Mouse (Mus musculus) c-Kit-positive CD71-positive TER-119-positive erythroid progenitor cells, embryonic 14.5 days (primary cell): ENCODE results near the gene Krtap5-2.
"Not testable (repeated sequence)": the region's sequence is repeated elsewhere in the genome, so short reads cannot be mapped to it uniquely, and the experiment has no call there.

Experiments
- DNase-seq: peaks from one replicate; pipeline ENCODE4 v3.0.0-alpha.2; 2013; ENCODE audit warnings: low spot score

Krtap5-2 gene

GRCm38 (mm10) chr7:142175905-142176304, at the start of gene Krtap5-2:
Krtap5-2 (minus strand) TSS chr7:142176005.
- DNase-seq = not testable (repeated sequence)

GRCm38 (mm10) chr7:142224518-142224917, 48.7 kb upstream of the Krtap5-2 start:
- DNase-seq = no peak

- DNase-seq = not testable (repeated sequence)
Observed at GRCm38 (mm10) chr7:142212136-142212535, 36.3 kb upstream of the Krtap5-2 start.

GRCm38 (mm10) chr7:142211559-142211958, 35.8 kb upstream of the Krtap5-2 start, which contains the start of gene Gm7579:
Gm7579 (plus strand) TSS chr7:142211859.
- DNase-seq = no peak

GRCm38 (mm10) chr7:142206891-142207290, 31.1 kb upstream of the Krtap5-2 start:
- not testable (repeated sequence) for DNase-seq

GRCm38 (mm10) chr7:142205488-142205887, 29.7 kb upstream of the Krtap5-2 start:
- DNase-seq = no peak

- DNase-seq = no peak
Observed at GRCm38 (mm10) chr7:142201064-142201463, 25.3 kb upstream of the Krtap5-2 start, which contains the start of gene Krtap5-3. Krtap5-3 (plus strand) TSS chr7:142201364.

GRCm38 (mm10) chr7:142198748-142199147, 22.9 kb upstream of the Krtap5-2 start:
- DNase-seq = no peak

- DNase-seq = no peak
Observed at GRCm38 (mm10) chr7:142190289-142190688, 14.5 kb upstream of the Krtap5-2 start, which contains the start of gene Gm10153. Gm10153 (minus strand) TSS chr7:142190389.

- DNase-seq = no peak
Observed at GRCm38 (mm10) chr7:142188156-142188555, 12.4 kb upstream of the Krtap5-2 start.

- DNase-seq = no peak
Observed at GRCm38 (mm10) chr7:142181021-142181420, 5.2 kb upstream of the Krtap5-2 start.

- DNase-seq = no peak
Observed at GRCm38 (mm10) chr7:142178685-142179084, 2.9 kb upstream of the Krtap5-2 start.

GRCm38 (mm10) chr7:142169836-142170235, 6.0 kb downstream of the Krtap5-2 start:
- peak; percentile 29 for DNase-seq

GRCm38 (mm10) chr7:142165639-142166038, 10.2 kb downstream of the Krtap5-2 start, which contains the start of gene Gm4553:
Gm4553 (minus strand) TSS chr7:142165739.
- not testable (repeated sequence) for DNase-seq

GRCm38 (mm10) chr7:142159366-142159765, 16.4 kb downstream of the Krtap5-2 start:
- DNase-seq = no peak

GRCm38 (mm10) chr7:142157013-142157412, 18.8 kb downstream of the Krtap5-2 start, which contains the start of gene Gm29735:
Gm29735 (minus strand) TSS chr7:142157113.
- DNase-seq = not testable (repeated sequence)

GRCm38 (mm10) chr7:142155308-142155707, 20.5 kb downstream of the Krtap5-2 start:
- no peak for DNase-seq

- DNase-seq = no peak
Observed at GRCm38 (mm10) chr7:142152191-142152590, 23.6 kb downstream of the Krtap5-2 start.

GRCm38 (mm10) chr7:142148633-142149032, 27.2 kb downstream of the Krtap5-2 start:
- no peak for DNase-seq

- peak; percentile 30 for DNase-seq
Observed at GRCm38 (mm10) chr7:142146033-142146432, 29.8 kb downstream of the Krtap5-2 start.

- DNase-seq = no peak
Observed at GRCm38 (mm10) chr7:142145413-142145940, 30.3 kb downstream of the Krtap5-2 start.

- DNase-seq = no peak
Observed at GRCm38 (mm10) chr7:142144507-142144906, 31.3 kb downstream of the Krtap5-2 start, which contains the start of gene Gm45337. Gm45337 (minus strand) TSS chr7:142144607.

- not testable (repeated sequence) for DNase-seq
Observed at GRCm38 (mm10) chr7:142143506-142144010, 32.2 kb downstream of the Krtap5-2 start.

- no peak for DNase-seq
Observed at GRCm38 (mm10) chr7:142140696-142141095, 35.1 kb downstream of the Krtap5-2 start.
